Mouse (Mus musculus): Measurements from ENCODE around the gene 6030408B16Rik. TPM values are rescaled to one million over a fixed set of nuclear protein-coding genes. Genes with fewer than 3 reads are reported as not detected.
A peak's percentile ranks its signal among the peaks of the same experiment; 100 is the strongest.

6030408B16Rik gene
- polyA plus RNA-seq, 1 experiment from 2014 or later, result 50.0 TPM

DNA sequence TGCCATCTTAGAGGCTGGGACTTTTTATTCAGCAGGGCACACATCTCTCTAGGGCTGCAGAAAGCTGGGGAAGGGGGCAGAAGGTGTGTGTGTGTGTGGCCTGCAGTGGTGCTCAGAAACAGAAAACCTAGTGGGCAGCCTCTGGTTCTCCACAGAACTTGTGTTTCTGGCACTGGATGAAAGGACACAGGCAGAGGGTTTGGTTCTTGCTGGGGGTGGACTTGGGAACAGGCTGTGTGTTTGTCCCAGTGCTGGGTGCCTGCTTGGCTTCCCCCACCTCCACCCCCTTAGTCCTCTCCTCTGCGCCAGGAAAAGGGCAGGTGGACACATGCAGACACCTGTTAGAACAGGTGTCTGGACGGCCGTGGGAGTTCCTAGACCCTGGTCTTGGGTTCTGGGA lies 21.9 kb upstream of the 6030408B16Rik start:
- Histone ChIP-seq H3K4me3 (no peak overlapping the region), H3K27me3 (no peaks in the 10 kb centered on the region), H3K9me3 (no peaks in the 10 kb centered on the region), H3K4me2 (no peak overlapping the region), H3K9ac (no peak overlapping the region), H3K36me3 (peaks cover 29% of the 10 kb centered on the region), H3K4me1 (peaks cover 33% of the 10 kb centered on the region), H3K27ac (no peak overlapping the region)
- WGBS, result 81% methylated on average over 3 of the region's 3 CpGs
- ATAC-seq (ENCODE audit: borderline replicate concordance, extremely low read depth, low FRiP score, low TSS enrichment), result no peak

DNA sequence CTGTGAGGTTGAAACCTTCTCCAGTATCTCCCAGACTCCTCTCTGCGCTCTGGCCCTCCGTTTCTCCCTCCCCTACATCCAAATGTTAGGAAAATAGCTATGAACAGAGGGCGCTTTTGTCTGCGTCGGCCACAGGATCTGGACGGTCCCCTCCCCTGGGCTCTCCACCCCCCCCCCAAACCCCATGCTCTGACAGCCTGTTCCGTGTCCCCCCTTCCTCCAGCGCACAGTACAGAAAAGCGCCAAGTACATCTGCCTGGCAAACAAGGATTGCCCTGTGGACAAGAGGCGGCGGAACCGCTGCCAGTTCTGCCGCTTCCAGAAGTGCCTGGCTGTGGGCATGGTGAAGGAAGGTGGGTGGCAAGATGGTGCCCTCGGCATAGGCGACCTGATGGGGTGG lies 21.5 kb upstream of the 6030408B16Rik start:
- Histone ChIP-seq H3K36me3 (peaks cover 29% of the 10 kb centered on the region), H3K9ac (no peak overlapping the region), H3K4me2 (no peak overlapping the region), H3K27ac (no peak overlapping the region), H3K4me1 (peaks cover 31% of the 10 kb centered on the region), H3K27me3 (no peaks in the 10 kb centered on the region), H3K4me3 (no peak overlapping the region), H3K9me3 (no peaks in the 10 kb centered on the region)
- no peak for ATAC-seq (ENCODE audit: borderline replicate concordance, extremely low read depth, low FRiP score, low TSS enrichment)
- 79% methylated on average over 15 of the region's 15 CpGs for WGBS

DNA sequence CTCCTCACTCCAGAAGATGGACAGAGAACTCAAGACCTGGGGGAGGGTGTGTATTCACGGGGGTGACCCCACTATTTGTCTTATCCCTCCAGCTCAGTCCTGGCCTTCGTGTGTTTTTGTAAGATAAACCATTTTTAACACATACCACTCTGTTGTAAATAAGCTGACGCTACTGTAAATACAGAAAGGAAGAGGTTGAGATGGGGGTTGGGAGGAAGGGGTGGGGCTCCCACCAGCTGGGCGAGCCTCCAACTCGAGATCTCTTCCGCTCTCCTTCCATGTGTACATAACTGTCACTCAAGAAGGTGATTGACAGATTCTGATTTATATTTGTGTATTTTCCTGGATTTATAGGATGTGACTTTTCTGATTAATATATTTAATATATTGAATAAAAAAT lies 18.6 kb upstream of the 6030408B16Rik start:
- H3K9ac ChIP-seq, result no peak overlapping the region
- WGBS, result 36% methylated on average over 6 of the region's 6 CpGs
- H3K4me3 ChIP-seq, result no peak overlapping the region
- H3K27ac ChIP-seq, result no peak overlapping the region; the same call in 1 of the 2 replicates
- no peaks in the 10 kb centered on the region for H3K27me3 ChIP-seq
- peaks cover 10% of the 10 kb centered on the region for H3K4me1 ChIP-seq
- H3K36me3 ChIP-seq, result peaks cover 29% of the 10 kb centered on the region
- no peak overlapping the region for H3K4me2 ChIP-seq
- H3K9me3 ChIP-seq, result no peaks in the 10 kb centered on the region
- ATAC-seq (ENCODE audit: borderline replicate concordance, extremely low read depth, low FRiP score, low TSS enrichment), result no peak

DNA sequence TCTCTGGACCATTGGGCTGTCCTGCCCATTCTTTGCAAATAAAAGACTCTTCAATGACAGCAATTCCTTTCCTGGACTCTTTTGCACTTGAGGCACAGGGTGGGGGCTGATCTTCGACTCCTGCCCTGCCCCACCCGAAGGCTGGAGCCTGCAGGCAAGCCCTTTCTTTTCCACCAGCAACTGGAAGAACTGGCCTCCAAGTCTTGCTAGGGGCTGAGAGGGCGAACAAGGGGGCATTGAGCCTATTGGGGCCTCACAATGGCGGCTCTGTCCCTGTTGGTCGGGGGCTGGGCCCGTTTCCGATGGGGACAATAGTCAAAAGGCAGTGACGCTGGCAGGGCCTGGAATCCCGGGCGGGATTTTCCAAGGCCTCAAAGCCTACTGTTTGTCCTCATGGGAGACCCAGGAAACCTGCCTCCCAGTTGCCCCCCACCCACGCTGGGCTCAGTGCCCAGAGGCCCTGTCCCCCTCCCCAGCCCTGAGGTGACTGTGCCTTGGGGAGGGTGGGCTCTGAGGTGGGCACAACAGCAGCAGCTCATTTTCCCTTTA lies 15.6 kb upstream of the 6030408B16Rik start:
- no peak overlapping the region for H3K4me3 ChIP-seq
- H3K9ac ChIP-seq, result no peak overlapping the region
- H3K4me1 ChIP-seq, result peaks cover 6% of the 10 kb centered on the region
- 50% methylated on average over 11 of the region's 11 CpGs for WGBS
- H3K4me2 ChIP-seq, result no peak overlapping the region
- H3K9me3 ChIP-seq, result no peaks in the 10 kb centered on the region
- H3K27ac ChIP-seq, result peak overlapping the region; percentile 20; the same call in 1 of the 2 replicates
- H3K36me3 ChIP-seq, result peaks cover 12% of the 10 kb centered on the region
- no peaks in the 10 kb centered on the region for H3K27me3 ChIP-seq
- ATAC-seq (ENCODE audit: borderline replicate concordance, extremely low read depth, low FRiP score, low TSS enrichment), result no peak

DNA sequence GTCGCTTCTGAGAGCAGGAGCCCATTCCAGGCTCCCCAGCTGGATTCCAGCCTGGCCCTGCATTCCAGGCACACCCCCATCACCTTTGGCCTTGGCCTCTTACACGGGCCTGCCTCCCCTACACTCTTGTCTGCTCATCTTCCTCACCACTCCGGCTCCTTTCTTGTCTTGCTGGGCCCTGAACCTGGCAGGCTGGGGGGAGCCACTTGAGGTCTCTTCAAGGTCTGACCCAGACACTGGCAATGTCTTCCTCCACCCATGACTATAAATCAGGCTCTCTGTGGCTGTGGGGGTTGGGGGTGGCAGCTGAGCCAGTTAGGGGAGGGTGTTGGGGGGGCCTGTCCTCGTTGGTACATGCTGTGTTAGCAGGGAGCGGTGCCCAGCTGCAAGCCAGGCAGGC lies 14.4 kb upstream of the 6030408B16Rik start:
- no peak overlapping the region for H3K9ac ChIP-seq
- H3K27me3 ChIP-seq, result no peaks in the 10 kb centered on the region
- 34% methylated on average over 5 of the region's 5 CpGs for WGBS
- ATAC-seq (ENCODE audit: borderline replicate concordance, extremely low read depth, low FRiP score, low TSS enrichment), result no peak
- no peak overlapping the region for H3K27ac ChIP-seq
- peaks cover 14% of the 10 kb centered on the region for H3K4me1 ChIP-seq
- peaks cover 2% of the 10 kb centered on the region for H3K36me3 ChIP-seq
- H3K4me3 ChIP-seq, result no peak overlapping the region
- H3K9me3 ChIP-seq, result no peaks in the 10 kb centered on the region
- H3K4me2 ChIP-seq, result no peak overlapping the region

DNA sequence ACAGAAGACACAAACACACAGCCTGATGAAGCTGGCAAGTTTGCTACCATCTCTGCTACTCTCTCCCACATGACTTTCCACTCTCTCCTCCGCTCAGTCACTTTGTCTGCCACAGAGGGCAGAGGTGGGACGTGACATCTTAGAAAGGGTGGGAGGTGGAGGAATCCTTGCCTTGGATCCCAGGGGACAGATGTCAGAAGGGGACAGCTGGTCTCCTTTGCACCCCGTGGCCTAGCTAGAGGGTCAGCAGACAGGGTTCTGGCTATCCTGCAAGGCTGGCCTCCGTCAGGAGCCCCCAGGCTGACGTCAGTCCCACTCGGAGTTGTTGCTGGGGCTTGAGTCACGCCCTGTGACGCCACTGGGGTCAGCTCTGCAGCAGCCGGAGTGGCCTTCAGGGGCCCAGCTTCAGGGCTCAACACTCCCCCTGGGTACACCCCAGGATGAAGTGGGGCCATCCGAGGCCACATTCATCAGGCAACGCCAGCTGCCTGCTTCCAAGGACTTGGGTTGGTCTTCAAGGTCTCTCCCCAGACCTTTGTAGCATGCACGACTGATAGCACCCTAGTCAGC lies 13.5 kb upstream of the 6030408B16Rik start:
- Histone ChIP-seq H3K4me2 (no peak overlapping the region), H3K4me1 (peaks cover 9% of the 10 kb centered on the region; the same call in 1 of the 2 replicates), H3K9ac (no peak overlapping the region), H3K36me3 (no peaks in the 10 kb centered on the region), H3K27me3 (no peaks in the 10 kb centered on the region), H3K4me3 (no peak overlapping the region), H3K27ac (no peak overlapping the region), H3K9me3 (no peaks in the 10 kb centered on the region)
- no peak for ATAC-seq (ENCODE audit: borderline replicate concordance, extremely low read depth, low FRiP score, low TSS enrichment)
- 47% methylated on average over 12 of the region's 12 CpGs for WGBS

DNA sequence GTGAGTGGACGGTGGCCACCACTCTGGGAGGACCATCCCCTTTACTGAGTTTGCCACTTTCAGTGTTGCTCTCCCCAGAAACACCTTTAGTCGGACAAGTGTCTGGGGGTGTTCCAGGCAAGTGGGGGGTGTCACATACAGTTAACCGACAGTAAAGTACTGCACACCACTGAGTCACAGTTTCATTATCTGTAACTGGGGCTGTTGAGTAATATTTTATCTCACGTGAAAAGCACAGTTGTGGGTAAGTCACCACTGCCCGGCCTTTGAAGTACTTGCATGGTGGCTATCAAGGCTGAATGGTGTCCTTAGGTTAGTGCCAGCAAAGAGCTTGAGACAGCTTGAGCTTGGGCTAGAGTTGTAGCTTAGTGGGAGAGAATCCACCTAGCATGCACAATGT lies 10.5 kb upstream of the 6030408B16Rik start:
- no peaks in the 10 kb centered on the region for H3K9me3 ChIP-seq
- H3K4me1 ChIP-seq, result peaks cover 25% of the 10 kb centered on the region
- peaks cover 7% of the 10 kb centered on the region for H3K36me3 ChIP-seq
- no peak overlapping the region for H3K9ac ChIP-seq
- H3K27ac ChIP-seq, result no peak overlapping the region
- no peak for ATAC-seq (ENCODE audit: borderline replicate concordance, extremely low read depth, low FRiP score, low TSS enrichment)
- no peak overlapping the region for H3K4me3 ChIP-seq
- WGBS, result 66% methylated on average over 5 of the region's 5 CpGs
- H3K27me3 ChIP-seq, result no peaks in the 10 kb centered on the region
- no peak overlapping the region for H3K4me2 ChIP-seq

DNA sequence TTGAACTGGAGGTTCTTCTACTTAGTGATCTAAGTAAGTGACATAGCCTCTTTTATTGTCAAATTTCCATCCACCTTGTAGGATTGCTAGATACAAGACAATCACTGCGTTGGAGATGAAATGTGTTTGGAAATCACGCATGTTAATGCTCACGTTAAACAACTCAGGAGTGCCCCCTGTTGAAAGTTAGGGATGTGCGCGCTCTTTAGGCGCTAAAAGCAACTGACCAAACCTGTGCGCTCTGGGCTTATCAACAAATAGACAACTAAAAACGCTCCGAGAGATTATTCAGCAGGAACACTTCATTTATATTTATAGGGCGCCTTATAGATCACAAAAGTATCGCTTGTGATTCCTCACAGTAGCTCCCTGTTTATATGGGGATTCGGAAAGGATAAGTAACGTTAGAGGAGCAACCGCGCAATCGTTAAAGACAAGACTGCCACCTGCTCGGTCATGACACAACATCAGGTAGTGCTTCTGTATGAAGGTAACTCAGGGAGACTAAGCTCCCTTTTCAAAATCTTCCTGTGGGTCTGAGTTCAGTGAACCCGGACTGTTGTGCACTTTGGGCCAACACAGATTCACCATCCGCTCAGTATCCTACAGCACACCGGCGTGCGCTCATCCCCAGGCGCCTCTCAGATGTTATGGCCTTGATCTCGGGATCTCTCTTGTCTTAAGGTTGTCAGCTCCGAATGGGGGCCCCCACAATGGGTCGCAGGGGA lies 9.7 kb upstream of the 6030408B16Rik start:
- H3K4me2 ChIP-seq, result peak overlapping the region; percentile 98
- H3K27ac ChIP-seq, result peak overlapping the region; percentile 91
- peaks cover 25% of the 10 kb centered on the region for H3K4me1 ChIP-seq
- H3K36me3 ChIP-seq, result peaks cover 14% of the 10 kb centered on the region
- no peaks in the 10 kb centered on the region for H3K9me3 ChIP-seq
- no peaks in the 10 kb centered on the region for H3K27me3 ChIP-seq
- peak overlapping the region; percentile 89 for H3K9ac ChIP-seq
- no peak; the same call in none of the 2 replicates for ATAC-seq (ENCODE audit: borderline replicate concordance, extremely low read depth, low FRiP score, low TSS enrichment)
- peak overlapping the region; percentile 97 for H3K4me3 ChIP-seq
- WGBS, result under 1% methylated on average over 26 of the region's 26 CpGs

DNA sequence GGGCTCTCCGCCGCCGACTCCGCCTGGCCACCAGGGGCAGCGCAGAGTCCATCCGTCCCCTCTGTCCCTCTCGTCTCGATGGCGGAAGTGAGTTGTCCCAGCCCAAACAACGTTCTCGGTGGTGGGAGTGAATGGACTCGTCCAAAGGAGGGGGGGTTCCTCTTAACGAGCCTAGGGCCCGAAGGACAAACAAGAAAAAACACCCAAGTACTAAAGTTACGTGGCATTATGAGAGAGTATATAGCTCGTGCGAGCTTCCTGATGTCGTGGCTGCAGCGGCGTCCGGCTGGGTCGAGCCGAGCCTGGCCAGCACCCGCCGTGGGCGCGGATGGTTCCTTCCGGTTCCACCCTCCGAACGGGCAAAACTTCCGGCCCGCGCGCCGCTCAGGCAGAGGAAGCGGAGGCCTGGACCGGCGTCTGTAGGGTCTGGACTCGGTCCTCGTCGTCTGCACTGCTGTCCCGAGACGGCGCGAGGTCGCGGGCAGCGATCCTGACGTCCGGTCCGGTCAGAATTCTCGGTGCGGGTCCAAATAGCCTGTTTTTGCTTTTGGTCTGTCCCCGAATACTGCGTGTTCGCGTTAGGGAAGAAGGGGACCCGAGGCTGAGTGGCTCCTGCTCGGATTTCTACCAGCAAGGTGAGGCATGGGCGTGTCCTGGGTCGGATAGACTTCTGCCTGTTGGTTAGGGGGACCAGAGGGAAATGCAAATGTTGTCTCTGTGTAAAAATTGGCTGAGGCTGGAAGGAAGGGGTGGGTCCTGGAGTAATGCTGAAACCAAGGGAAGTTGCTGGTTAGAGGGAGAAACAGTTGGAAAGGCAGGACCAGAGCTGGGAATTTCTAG lies 8.9 kb upstream of the 6030408B16Rik start, which contains the start of gene Atg101:
Atg101 (plus strand) TSS at position 362 of the 840 bp plus-strand sequence.
- H3K27ac ChIP-seq, result peak within 1 kb of the TSS; percentile 91
- no peaks in the 10 kb centered on the region for H3K9me3 ChIP-seq
- no peaks in the 10 kb centered on the region for H3K27me3 ChIP-seq
- peak within 1 kb of the TSS; percentile 98 for H3K4me2 ChIP-seq
- under 1% methylated on average over 61 of the region's 61 CpGs for WGBS
- H3K36me3 ChIP-seq, result peaks cover 22% of the 10 kb centered on the region
- ATAC-seq (ENCODE audit: borderline replicate concordance, extremely low read depth, low FRiP score, low TSS enrichment), result peak; percentile 92
- peaks cover 25% of the 10 kb centered on the region for H3K4me1 ChIP-seq
- peak within 1 kb of the TSS; percentile 97 for H3K4me3 ChIP-seq
- H3K9ac ChIP-seq, result peak within 1 kb of the TSS; percentile 89

DNA sequence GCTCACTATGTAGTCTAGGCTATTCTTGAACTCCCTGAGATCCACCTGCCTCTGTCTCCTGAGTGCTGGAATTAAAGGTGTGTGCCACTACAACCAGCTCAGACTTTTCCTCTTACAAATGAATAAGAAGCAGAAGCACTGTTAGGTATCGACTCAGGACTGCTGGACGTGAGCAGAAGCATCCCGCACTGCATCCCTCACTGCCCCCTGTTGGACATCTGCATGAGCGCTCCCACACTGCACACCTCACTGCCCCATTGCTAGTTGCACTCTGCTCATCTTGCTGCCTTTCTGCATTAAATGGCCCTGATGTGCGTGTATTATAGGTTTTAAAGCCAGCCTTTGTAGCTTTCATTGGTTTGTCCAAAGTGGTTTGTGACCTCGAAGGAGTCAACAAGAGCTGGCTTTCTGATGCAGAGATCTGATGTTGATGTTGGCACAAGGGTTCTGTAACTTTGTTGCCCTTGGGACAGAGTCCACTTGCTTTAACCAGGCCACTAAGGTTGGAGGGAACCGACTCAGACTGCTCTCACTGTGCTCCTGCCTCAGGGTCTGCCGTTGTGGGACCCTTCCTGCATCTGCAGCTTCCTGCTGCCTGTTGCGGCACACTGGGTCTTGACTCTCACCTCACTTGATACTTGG lies 6.8 kb upstream of the 6030408B16Rik start:
- H3K9ac ChIP-seq, result no peak overlapping the region
- H3K4me1 ChIP-seq, result peaks cover 25% of the 10 kb centered on the region
- H3K4me3 ChIP-seq, result no peak overlapping the region
- H3K36me3 ChIP-seq, result peaks cover 42% of the 10 kb centered on the region
- no peaks in the 10 kb centered on the region for H3K9me3 ChIP-seq
- ATAC-seq (ENCODE audit: borderline replicate concordance, extremely low read depth, low FRiP score, low TSS enrichment), result no peak
- WGBS, result 64% methylated on average over 9 of the region's 9 CpGs
- no peak overlapping the region for H3K4me2 ChIP-seq
- H3K27ac ChIP-seq, result no peak overlapping the region
- no peaks in the 10 kb centered on the region for H3K27me3 ChIP-seq

DNA sequence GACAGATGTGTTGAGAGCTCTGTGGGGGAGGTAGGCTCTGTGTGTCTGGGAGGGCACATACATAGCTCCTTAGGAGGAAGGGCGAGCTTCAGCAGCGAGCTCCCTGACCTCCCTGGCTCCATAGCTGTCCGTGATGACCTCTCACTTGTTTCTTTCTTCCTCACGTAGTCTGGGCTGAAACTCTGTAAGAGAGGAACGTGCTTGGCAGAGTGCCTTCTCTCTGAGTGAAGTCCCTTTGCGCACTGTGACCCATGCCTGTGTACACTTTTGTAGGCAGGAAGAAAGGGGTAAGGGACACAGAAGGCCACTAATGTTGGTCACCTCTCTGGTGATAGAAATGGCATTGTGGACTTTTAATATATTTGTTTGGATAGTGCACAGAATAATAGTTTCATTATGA lies 5.7 kb upstream of the 6030408B16Rik start:
- no peak for ATAC-seq (ENCODE audit: borderline replicate concordance, extremely low read depth, low FRiP score, low TSS enrichment)
- 75% methylated on average over 6 of the region's 6 CpGs for WGBS
- Histone ChIP-seq H3K4me2 (no peak overlapping the region), H3K4me1 (peaks cover 26% of the 10 kb centered on the region), H3K36me3 (peaks cover 47% of the 10 kb centered on the region), H3K9ac (no peak overlapping the region), H3K27me3 (no peaks in the 10 kb centered on the region), H3K27ac (no peak overlapping the region), H3K4me3 (no peak overlapping the region), H3K9me3 (no peaks in the 10 kb centered on the region)

Measured in lung, embryonic 15.5 days (tissue).